Mouse (Mus musculus): ENCODE results near the gene Madd. TPM values are rescaled to one million over a fixed set of nuclear protein-coding genes. Genes with fewer than 3 reads are reported as not detected.

Gene Madd
- polyA plus RNA-seq, 1 experiment from 2014 or later, result 39.1 TPM

DNA sequence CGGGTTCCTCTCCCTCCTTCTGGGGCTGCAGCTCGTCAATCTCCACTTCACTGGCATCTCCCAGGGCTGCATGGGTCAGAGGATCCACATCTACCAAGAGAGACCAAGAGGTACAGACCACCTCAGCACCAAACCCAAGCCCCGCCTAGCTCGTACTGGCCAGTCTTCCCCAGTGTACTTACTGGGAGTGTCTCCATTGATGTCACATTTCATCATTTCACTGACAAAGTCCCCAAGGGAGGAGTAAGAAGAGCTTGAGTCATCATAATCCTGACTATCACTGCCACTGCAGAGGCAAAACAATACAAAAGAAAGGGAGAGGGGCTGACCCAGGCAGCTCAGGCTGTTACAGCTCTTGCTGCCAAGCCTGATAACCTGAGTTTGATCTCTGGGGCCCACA, 16.0 kb downstream of the Madd start:
- Histone ChIP-seq H3K9ac (no peak overlapping the region), H3K4me1 (no peaks in the 10 kb centered on the region), H3K27ac (no peak overlapping the region), H3K36me3 (replicated peaks) (peaks cover 83% of the 10 kb centered on the region), H3K4me2 (no peak overlapping the region), H3K27me3 (no peaks in the 10 kb centered on the region), H3K4me3 (replicated peaks) (no peak overlapping the region), H3K9me3 (no peaks in the 10 kb centered on the region)
- 89% methylated on average over 4 of the region's 4 CpGs for WGBS
- ATAC-seq (ENCODE audit: low FRiP score), result no peak

DNA sequence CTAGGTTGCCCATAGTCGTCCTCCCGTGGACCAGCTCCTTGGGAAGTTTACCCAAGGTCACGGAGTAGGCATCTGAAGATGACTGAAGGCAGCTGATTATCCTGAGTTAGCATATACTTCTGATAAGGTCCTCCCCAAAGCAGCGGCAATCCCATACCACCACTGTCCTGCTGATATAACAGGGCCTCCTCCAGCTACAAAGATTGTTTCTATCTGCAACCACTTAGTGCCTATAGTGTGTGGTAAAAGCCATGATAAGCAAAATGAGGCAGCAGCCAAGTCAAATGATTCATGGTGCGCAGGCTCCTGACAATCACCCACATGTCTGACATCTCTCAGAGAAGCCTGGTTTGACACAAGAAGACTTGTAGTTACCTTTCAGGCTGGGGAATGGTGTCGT, 18.6 kb downstream of the Madd start:
- Histone ChIP-seq H3K4me1 (no peaks in the 10 kb centered on the region), H3K9ac (no peak overlapping the region), H3K4me3 (replicated peaks) (no peak overlapping the region), H3K36me3 (replicated peaks) (peaks cover 90% of the 10 kb centered on the region), H3K27me3 (no peaks in the 10 kb centered on the region), H3K4me2 (no peak overlapping the region), H3K9me3 (no peaks in the 10 kb centered on the region), H3K27ac (no peak overlapping the region)
- ATAC-seq (ENCODE audit: low FRiP score), result no peak
- 87% methylated on average over 6 of the region's 6 CpGs for WGBS

DNA sequence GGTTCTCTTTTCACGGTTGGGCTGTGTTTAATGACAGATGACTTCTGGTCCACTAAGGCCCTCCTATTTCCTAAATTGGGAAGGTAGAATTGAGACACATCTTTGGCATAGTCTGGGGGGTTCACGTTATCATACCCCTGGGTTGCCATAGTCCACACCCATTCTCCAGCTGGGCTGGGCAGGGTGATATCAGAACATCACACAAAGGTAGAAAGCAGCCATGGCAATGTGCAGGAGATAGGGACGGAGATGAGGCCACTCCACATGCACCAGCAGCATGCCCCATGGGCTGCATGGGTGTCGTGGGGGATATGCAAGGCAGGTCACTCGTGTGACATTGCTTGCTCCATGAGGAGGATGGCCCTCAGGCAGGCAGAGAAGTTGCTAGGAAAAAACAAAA, 20.1 kb downstream of the Madd start:
- peaks cover 88% of the 10 kb centered on the region for H3K36me3 ChIP-seq (replicated peaks)

DNA sequence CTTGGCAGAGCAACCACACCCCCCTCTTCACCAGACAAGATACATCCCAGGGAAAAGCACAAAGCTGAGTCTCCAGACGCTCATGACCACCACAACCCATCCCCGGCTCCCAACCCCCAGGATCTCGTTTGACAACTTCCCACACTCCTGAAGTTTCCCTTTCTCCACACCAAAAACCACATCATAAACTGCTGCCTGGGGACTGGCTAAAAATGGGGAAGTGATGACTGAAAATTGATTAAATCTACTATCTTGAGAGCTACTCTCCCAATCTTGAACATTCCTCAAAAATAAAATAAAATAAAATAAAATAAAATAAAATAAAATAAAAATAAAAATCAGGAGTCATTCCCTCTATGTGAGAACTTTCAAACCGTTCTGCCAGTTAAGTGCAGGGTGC, 20.7 kb downstream of the Madd start:
- Histone ChIP-seq H3K9me3 (no peaks in the 10 kb centered on the region), H3K4me2 (no peak overlapping the region), H3K4me1 (no peaks in the 10 kb centered on the region), H3K27me3 (no peaks in the 10 kb centered on the region), H3K27ac (no peak overlapping the region), H3K9ac (no peak overlapping the region), H3K36me3 (replicated peaks) (peaks cover 88% of the 10 kb centered on the region), H3K4me3 (replicated peaks) (no peak overlapping the region)
- no peak for ATAC-seq (ENCODE audit: low FRiP score)
- WGBS, result 86% methylated on average over 4 of the region's 4 CpGs

More for the DNA sequence above, 20.1 kb downstream of the Madd start:
- no peak overlapping the region for H3K27ac ChIP-seq
- ATAC-seq (ENCODE audit: low FRiP score), result no peak
- no peaks in the 10 kb centered on the region for H3K27me3 ChIP-seq
- H3K4me1 ChIP-seq, result no peaks in the 10 kb centered on the region
- WGBS, result 96% methylated on average over 5 of the region's 5 CpGs
- H3K4me3 ChIP-seq (replicated peaks), result no peak overlapping the region
- H3K9me3 ChIP-seq, result no peaks in the 10 kb centered on the region
- no peak overlapping the region for H3K9ac ChIP-seq
- no peak overlapping the region for H3K4me2 ChIP-seq

DNA sequence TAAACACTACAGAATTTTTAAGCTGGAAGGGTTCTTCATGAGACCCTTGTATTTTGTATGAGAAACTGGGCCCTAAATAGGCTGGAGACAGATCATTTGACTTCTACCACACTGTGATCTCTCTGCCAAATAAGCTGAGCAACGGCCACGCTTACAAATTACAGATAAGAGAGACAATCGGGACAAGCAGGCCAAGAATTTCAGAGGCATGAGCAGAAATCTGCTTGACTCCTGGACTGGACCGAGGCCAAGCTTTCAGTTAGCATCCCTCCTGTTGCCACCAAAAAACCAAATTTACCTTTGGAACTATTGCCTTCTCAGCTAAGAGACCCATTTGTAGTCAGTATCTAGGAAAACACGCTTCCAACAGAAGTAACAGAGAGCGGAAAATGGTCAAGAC, 23.0 kb downstream of the Madd start:
- Histone ChIP-seq H3K4me1 (no peaks in the 10 kb centered on the region), H3K36me3 (replicated peaks) (peaks cover 87% of the 10 kb centered on the region), H3K9ac (no peak overlapping the region), H3K9me3 (no peaks in the 10 kb centered on the region), H3K4me2 (no peak overlapping the region), H3K27ac (no peak overlapping the region), H3K27me3 (no peaks in the 10 kb centered on the region), H3K4me3 (replicated peaks) (no peak overlapping the region)
- WGBS, result 95% methylated on average over 6 of the region's 6 CpGs
- ATAC-seq (ENCODE audit: low FRiP score), result no peak

DNA sequence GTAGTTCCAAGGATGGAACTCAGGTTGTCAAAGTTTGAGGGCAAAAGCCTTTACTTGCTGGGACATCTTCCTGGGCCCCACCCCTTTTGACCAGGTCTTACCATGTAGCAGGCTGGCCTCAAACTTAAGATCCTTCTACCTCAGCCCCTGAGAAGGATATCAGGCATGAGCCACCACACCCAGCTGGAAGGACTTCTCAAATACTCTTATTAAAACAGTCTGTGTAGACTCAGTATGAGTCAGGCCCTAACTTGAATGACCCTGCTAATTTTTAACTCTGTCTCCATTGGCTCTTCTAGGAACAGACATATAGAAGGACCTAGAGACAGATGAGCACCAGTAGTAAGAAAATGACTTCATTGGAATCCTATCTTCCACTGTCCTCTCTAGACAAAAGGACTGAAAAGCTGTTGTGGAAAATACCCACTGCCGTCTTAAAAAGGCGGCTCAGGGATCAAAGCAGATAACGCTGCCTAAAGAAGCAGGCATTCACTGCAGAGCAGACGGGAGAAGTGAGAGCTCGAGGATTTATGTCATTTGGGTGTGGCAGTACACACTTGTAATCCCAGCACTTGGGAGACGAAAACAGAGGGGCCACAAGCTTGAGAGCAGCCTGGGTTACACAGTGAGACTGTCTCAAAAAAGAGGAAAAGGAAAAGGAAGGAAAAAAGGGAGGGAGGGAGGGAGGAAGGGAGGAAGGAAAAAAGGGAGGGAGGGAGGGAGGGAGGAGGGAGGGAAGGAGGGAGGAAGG, 26.5 kb downstream of the Madd start:
- Histone ChIP-seq H3K4me1 (no peaks in the 10 kb centered on the region), H3K9ac (no peak overlapping the region), H3K4me2 (no peak overlapping the region), H3K9me3 (no peaks in the 10 kb centered on the region), H3K4me3 (replicated peaks) (no peak overlapping the region), H3K36me3 (replicated peaks) (peaks cover 87% of the 10 kb centered on the region), H3K27me3 (no peaks in the 10 kb centered on the region), H3K27ac (no peak overlapping the region)
- ATAC-seq (ENCODE audit: low FRiP score), result no peak
- WGBS, result 43% methylated on average over 6 of the region's 6 CpGs

DNA sequence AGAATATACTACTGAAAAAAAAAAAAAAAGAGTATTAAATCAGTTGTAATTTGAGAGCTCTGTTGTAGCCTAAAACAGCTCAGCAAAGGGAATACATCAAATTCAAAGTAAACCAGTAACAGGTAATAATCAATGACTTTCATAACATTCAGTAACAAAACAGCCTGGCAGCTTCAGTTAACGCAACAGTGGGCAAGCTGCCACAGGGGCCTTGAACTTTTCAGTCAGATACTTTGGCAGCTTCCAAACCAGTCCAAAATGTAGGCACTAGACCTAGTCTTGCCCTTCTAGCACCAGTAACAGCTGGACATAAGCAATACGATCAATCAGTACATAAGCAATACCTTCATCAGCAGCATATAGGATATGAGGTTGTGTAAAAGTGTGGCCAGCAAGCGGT, 29.5 kb downstream of the Madd start:
- no peak overlapping the region for H3K4me2 ChIP-seq
- H3K27ac ChIP-seq, result no peak overlapping the region
- no peaks in the 10 kb centered on the region for H3K27me3 ChIP-seq
- H3K36me3 ChIP-seq (replicated peaks), result peaks cover 76% of the 10 kb centered on the region
- no peak for ATAC-seq (ENCODE audit: low FRiP score)
- no peaks in the 10 kb centered on the region for H3K4me1 ChIP-seq
- H3K9ac ChIP-seq, result no peak overlapping the region
- H3K9me3 ChIP-seq, result no peaks in the 10 kb centered on the region
- no peak overlapping the region for H3K4me3 ChIP-seq (replicated peaks)
- 96% methylated on average over 3 of the region's 3 CpGs for WGBS

DNA sequence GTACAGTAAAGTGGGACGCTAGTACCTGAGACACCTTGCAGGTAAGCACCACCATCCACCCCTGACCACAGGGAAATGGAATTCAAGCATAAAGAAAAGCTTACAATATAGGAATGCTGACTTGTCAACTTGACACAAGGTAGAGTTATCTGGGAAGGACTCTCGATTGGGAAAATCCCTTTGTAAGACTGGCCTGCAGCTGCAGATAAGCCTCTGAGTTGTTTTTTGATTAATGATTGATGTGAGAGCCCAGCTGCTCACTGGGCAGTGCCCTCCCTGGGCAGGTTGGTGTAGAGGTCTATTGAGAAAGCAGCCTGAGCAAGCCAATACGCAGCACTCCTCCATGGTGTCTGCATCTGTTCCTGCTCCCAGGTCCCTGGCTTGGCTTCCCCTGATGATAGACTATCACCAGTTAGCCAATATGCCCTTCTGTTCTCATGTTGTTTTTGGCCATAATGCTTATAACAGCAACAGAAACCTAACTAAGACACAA, 30.7 kb downstream of the Madd start:
- 89% methylated on average over 3 of the region's 3 CpGs for WGBS
- Histone ChIP-seq H3K4me2 (no peak overlapping the region), H3K9me3 (no peaks in the 10 kb centered on the region), H3K4me3 (replicated peaks) (no peak overlapping the region), H3K9ac (no peak overlapping the region), H3K27ac (no peak overlapping the region), H3K4me1 (no peaks in the 10 kb centered on the region), H3K27me3 (no peaks in the 10 kb centered on the region), H3K36me3 (replicated peaks) (peaks cover 73% of the 10 kb centered on the region)
- no peak for ATAC-seq (ENCODE audit: low FRiP score)

DNA sequence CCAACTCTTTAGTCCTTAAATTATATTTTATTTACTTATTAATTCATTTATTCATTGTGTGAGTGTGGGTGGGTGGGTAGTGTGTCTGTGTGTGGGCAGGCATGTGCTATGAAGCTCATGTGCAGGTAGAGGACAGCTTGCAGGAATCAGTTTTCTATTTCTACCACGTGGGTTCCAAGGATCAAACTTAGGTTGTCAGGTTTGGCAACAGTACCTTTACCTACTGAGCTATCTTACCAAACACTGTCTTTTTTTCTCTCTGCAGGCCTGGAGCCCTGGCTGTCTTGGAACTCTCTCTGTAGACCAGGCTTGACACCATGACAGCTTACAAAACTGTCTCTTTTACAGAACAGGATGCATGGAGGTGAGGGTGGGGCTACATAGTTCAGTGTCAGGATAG, 32.3 kb downstream of the Madd start:
- Histone ChIP-seq H3K36me3 (replicated peaks) (peaks cover 62% of the 10 kb centered on the region), H3K27me3 (no peaks in the 10 kb centered on the region), H3K4me2 (no peak overlapping the region), H3K9me3 (no peaks in the 10 kb centered on the region), H3K4me1 (no peaks in the 10 kb centered on the region), H3K27ac (no peak overlapping the region), H3K4me3 (replicated peaks) (no peak overlapping the region), H3K9ac (no peak overlapping the region)
- ATAC-seq (ENCODE audit: low FRiP score), result no peak
- 85% methylated on average over 1 of the region's 1 CpGs for WGBS

DNA sequence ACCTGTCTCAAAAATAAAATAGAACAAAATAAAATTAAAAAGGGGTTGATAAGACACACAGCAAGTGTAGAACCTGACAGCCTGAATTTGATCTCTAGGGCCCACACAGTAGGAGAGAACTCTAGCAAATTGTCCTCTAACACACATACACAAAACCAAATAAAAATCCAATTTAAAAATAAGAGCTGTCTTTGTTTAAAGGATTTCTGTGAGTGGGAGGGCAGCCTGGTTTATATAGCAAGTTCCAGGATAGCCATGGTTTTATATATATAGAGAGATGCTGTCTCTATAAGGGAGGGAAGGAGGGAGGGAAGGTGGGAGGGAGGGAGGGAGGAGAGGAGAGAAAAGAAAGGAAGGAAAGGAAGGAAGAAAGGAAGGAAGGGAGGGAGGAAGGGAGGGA, 35.5 kb downstream of the Madd start:
- no peak for ATAC-seq (ENCODE audit: low FRiP score)
- H3K4me3 ChIP-seq (replicated peaks), result no peak overlapping the region
- H3K4me1 ChIP-seq, result no peaks in the 10 kb centered on the region
- H3K9me3 ChIP-seq, result no peaks in the 10 kb centered on the region
- no peaks in the 10 kb centered on the region for H3K27me3 ChIP-seq
- no peak overlapping the region for H3K9ac ChIP-seq
- no peak overlapping the region for H3K4me2 ChIP-seq
- no peak overlapping the region for H3K27ac ChIP-seq
- H3K36me3 ChIP-seq (replicated peaks), result peaks cover 60% of the 10 kb centered on the region

DNA sequence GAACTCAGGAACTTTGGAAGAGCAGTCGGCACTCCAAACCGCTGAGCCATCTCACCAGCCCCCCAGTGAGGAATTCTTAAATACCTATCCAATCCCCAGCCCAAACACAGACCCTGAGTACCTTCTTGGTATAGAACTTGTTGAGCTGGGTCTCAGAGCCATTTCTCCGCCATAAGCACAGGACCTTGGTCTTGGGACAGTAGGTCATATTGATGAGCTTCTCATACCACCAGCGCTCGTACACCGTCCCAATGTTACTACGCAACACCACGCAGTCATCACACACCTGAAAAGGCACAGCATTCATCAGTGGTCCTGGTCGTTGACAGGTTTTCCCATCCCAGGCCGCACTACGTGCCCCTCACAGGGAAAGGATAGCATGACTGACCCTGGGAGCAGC, 40.2 kb downstream of the Madd start:
- Histone ChIP-seq H3K4me2 (no peak overlapping the region), H3K36me3 (replicated peaks) (peaks cover 74% of the 10 kb centered on the region), H3K4me3 (replicated peaks) (no peak overlapping the region), H3K9ac (no peak overlapping the region), H3K9me3 (no peaks in the 10 kb centered on the region), H3K27me3 (no peaks in the 10 kb centered on the region), H3K4me1 (no peaks in the 10 kb centered on the region), H3K27ac (no peak overlapping the region)
- ATAC-seq (ENCODE audit: low FRiP score), result no peak
- 98% methylated on average over 11 of the region's 11 CpGs for WGBS

DNA sequence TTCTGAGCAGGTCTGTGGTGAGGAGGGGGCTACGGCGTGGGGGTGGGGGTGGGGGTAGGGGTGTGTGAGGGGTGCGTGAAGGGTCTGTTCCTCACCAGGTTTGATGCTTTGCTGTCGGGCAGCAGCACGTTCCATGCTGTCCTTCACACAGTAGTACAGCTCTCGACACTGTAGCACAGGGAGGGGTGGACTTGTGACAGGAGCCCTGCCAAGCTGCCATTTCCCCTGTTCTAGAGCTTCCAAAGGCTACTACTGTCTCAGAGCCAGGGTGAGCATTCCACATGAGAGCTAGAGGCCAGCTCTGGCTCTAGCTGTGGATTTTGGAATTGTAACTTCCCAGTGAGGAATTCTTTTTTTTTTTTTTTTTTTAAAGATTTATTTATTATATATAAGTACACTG, 40.7 kb downstream of the Madd start:
- no peak overlapping the region for H3K27ac ChIP-seq
- no peak overlapping the region for H3K4me2 ChIP-seq
- peaks cover 78% of the 10 kb centered on the region for H3K36me3 ChIP-seq (replicated peaks)
- no peaks in the 10 kb centered on the region for H3K27me3 ChIP-seq
- no peak overlapping the region for H3K9ac ChIP-seq
- H3K9me3 ChIP-seq, result no peaks in the 10 kb centered on the region
- no peaks in the 10 kb centered on the region for H3K4me1 ChIP-seq
- H3K4me3 ChIP-seq (replicated peaks), result no peak overlapping the region
- 92% methylated on average over 6 of the region's 6 CpGs for WGBS
- ATAC-seq (ENCODE audit: low FRiP score), result no peak

DNA sequence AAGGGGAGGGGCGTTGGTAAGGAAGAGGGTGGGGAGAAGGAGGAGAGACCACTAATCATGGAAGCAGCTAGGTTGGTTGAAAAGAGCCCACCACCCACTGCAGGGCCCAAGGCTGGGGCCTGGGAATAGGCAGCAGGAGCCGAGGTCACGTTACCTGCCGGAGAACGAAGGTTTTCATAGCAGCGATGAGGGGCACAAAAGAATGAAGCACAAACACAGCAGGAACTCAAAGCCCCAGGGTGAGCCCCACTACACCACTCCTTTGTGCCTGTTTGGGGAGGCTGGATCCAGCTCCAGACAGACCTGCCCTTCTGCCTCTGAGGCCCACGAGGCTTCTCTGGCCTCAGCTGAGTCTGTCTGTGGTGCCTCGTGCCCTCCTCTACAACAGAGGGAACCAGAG, 43.9 kb downstream of the Madd start:
- H3K36me3 ChIP-seq (replicated peaks), result peaks cover 70% of the 10 kb centered on the region
- no peak overlapping the region for H3K27ac ChIP-seq
- no peak for ATAC-seq (ENCODE audit: low FRiP score)
- H3K9ac ChIP-seq, result no peak overlapping the region
- H3K27me3 ChIP-seq, result no peaks in the 10 kb centered on the region
- H3K4me1 ChIP-seq, result no peaks in the 10 kb centered on the region
- 65% methylated on average over 8 of the region's 8 CpGs for WGBS
- no peak overlapping the region for H3K4me2 ChIP-seq
- no peaks in the 10 kb centered on the region for H3K9me3 ChIP-seq
- no peak overlapping the region for H3K4me3 ChIP-seq (replicated peaks)
